Mouse (Mus musculus) thymus, postnatal 36 days (tissue): ENCODE data around the gene Sec24b.

Experiments
- DNase-seq, 2 experiments: peaks; one replicate each; pipeline ENCODE4 v3.0.0; 2022; ENCODE audit warnings: mixed read lengths in 2 of 2

The Sec24b gene

DNA sequence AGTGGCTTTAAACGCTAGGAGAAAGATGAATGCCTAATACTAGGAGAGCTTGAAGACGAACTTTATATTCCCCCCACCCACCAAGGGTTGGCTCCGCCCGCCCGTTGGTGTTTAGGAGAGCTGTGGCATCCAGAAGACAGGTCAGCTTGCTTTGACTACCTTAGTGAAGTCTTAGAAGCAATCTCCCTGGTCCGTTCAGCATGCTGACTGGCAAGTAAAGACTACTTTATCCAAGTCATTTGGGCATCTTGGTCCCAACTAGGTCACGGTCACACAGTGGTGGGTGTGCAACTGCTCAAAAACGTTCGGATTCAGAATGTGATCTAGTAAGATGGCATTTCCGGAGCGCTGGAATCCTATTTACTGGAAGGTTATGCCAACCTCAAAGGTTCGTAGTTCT, at the start of gene Sec24b:
Gene Sec24b, minus strand, starts transcription at position 273 of the 400 bp plus-strand sequence.
- DNase-seq, result peak; percentile 23 to 38

DNA sequence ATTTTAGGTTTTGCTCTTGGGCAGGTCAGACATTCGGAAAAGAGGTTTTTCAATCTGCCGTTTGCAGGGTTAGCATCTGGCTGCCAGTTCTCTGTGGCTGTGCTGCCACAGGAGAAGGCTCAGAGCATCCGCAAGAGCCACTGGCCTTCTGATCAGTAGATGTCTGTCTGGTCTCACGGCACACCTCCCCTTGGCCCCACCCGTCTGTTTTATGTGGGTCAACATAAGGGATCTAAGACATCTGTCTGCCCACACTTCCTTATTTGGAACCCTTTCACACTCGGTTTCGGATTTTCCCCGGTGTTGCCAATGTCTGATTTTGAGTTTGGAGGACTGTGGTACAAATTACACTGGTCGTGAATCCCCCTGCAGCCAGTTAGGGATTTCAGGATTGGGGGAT, 43.1 kb upstream of the Sec24b start:
- DNase-seq, result no peak

DNA sequence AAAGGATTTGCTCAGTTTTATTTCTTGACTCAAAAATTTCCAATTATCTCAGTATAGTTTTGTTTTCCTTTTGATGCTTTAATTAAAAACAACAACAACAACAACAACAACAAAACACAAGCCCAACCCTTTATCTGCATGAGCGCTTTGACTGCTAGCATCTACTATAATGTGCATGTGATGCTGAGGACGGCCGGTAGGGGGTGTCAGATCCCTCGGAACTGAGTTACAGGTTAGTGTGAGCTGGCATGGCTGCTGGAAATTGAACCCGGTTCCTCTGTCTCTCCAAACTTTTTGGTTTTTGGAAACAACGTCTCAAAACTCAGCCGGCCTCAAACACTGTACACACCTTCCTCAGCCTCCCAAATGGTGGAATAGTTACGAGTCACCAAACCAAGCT, 42.1 kb upstream of the Sec24b start:
- DNase-seq, result peak; percentile 25 to 49

- no peak for DNase-seq
Measured at GRCm38 (mm10) chr3:130095160-130095781, 33.9 kb upstream of the Sec24b start.

- DNase-seq, result no peak
Measured at GRCm38 (mm10) chr3:130094125-130094704, 32.9 kb upstream of the Sec24b start.

DNA sequence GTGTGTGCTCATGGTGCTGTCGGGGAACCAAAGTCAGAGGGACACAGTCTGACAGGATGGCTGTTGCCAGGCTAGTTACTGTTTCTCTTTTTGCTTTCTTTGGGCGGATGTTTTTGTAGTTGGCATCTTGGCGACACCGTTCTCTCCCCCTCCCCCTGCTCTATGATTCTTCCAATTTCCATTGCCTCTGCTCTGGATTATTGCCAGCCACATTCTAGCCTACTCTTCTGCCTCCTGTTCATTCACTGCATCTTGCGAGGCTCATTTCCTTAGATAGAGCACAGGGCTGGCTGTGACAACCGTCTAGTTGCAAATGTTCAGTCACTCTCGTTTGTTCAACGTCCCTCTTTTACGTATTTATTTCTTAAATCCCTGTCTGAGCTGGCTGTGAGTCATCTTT, 29.1 kb upstream of the Sec24b start:
- no peak for DNase-seq

- DNase-seq, result no peak
Measured at GRCm38 (mm10) chr3:130088654-130089053, 27.3 kb upstream of the Sec24b start.

DNA sequence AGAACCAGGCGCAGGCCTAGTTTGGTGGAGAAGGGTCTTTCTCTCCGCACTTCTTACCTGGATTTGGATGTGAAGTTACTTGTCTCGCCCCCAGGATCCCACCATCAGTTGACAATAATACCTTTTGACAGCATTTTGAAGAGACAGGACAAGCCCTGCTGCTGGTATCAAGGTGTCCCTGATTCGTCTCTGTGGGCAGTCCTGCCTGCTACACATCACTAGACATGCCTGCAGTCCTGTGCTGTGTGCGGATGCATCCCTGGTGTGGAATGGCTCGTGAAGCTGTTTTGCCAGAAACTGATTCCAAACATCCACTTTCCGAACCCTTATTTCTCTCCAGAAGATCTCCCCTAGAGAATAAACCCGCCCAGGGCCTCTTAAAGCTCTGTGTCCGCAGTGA, 26.1 kb upstream of the Sec24b start:
- no peak for DNase-seq

DNA sequence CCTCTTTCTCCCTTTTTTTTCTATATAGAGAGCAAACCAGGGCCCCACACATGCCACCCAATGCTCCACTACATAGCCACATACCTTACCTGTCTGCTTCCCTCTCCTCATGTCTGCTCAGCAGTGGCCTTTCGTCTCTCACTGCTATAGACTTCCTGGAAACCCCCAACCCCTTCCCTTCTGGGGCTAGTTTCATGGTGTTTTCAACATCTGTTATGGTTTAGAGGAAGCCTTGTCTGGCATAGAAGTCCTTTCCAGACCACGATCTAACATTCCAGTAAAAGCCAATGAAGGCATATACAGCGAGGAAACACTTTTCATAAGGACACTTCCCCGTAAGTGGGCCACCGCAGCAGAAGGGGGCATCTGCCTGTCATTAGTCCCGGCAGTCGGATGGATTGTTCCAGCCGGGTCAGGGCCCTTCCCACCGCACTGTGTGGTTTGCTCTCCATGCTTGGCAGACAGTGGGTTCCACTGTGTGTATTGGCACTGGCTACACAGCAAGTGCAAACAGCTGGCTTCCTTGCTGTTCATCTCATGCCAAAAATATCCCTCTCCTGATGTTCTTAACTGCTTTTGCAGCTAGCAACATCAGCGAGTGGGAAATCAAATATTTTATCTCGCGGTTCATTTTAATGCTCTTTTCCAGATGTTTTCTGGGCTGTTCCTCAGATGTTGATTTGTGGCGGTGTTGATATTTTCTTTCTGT, 25.2 kb upstream of the Sec24b start:
- DNase-seq, result no peak

DNA sequence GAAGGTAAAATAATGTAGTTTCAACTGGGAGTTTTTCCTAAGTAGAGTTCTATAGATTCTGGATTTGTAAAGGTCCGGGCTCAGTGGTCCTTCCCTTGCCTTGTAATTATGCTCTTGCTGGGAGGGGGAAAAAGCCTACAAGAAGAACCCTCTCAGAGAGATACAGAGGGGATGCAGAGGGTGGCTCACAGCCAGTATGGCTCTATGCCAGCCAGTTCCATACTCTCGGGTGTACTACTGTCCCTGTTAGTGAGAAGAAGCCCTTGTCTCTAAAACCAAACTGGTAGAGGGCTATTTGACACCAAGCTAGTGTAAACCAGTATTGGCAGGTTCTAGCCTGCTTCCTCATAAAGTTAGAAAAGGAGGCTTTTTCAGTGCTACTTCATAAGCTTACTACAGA, 22.0 kb upstream of the Sec24b start:
- no peak for DNase-seq

DNA sequence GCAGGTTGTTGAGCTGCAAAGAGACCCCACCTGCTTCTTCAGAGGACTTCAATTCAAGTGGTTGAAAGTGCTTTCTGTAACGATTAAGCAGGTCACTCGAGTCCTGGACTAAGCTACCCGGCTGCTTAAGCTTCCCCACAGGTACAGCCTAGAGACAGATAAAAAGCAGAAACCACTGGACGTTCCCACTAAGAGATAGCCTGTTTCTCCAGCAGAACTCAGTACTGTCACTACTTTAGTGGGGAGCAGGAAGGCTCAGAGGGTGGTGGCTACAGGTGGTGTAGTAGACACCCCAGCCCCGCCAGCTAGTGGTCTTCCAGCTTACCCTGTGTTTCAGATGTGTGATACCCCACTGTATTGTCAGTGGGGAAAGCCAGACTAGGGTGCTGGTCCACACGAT, 19.3 kb upstream of the Sec24b start:
- DNase-seq, result no peak

DNA sequence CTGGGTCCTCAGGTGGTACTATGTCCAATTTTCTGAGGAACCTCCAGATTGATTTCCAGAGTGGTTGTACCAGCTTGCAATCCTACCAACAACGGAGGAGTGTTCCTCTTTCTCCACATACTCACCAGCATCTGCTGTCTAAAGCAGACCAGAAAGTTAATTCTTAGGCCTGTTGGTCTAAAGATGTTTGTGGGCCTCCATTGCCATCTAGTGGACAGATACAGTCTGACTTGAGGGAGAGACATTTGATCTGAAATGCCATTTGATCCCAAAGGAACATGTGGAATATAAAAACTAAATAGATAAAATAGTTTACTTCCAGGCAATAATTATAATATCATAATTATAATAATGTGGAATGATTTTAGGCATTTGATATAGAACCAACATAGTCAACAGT, 18.4 kb upstream of the Sec24b start:
- peak; percentile 19 to 40 for DNase-seq

GRCm38 (mm10) chr3:130077291-130077690, 15.9 kb upstream of the Sec24b start:
- no peak for DNase-seq

DNA sequence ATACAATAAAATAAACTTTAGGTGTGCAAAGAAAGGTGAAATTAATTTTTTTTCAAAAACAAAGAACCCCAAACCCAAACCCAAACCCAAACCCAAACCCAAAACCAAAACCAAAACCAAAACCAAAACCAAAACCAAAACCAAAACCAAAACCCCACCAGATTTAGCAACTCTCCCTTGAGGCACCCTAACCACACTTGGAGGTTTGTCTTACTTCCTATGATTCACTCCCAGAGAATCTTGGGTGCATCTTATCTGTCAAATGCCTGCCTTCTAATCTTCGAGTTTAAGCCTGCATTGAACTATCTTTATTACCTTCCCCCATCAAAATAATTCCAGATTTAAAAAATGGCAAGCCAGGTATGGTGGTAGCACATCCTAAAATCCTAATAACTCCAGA, 14.4 kb upstream of the Sec24b start:
- DNase-seq, result no peak

- no peak for DNase-seq
Measured at GRCm38 (mm10) chr3:130073085-130073484, 11.7 kb upstream of the Sec24b start.

DNA sequence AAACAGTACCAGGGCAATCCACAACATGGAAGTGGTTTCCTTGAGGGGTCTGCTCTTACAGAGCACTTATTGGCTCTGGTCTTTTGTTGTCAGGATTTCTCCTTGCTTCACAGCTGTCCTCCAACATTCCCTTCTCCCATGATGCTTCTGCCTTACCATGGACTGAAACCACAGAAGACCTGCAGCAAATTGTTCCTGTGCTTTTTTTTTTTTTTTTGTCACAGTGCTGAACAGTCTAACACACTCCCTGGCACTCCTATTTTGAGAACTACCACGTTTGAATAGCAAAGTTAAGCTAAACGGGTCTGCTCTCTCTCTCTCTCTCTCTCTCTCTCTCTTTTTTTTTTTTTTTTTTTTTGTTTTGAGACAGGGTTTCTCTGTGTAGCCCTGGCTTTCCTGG, 10.6 kb upstream of the Sec24b start:
- DNase-seq, result no peak

DNA sequence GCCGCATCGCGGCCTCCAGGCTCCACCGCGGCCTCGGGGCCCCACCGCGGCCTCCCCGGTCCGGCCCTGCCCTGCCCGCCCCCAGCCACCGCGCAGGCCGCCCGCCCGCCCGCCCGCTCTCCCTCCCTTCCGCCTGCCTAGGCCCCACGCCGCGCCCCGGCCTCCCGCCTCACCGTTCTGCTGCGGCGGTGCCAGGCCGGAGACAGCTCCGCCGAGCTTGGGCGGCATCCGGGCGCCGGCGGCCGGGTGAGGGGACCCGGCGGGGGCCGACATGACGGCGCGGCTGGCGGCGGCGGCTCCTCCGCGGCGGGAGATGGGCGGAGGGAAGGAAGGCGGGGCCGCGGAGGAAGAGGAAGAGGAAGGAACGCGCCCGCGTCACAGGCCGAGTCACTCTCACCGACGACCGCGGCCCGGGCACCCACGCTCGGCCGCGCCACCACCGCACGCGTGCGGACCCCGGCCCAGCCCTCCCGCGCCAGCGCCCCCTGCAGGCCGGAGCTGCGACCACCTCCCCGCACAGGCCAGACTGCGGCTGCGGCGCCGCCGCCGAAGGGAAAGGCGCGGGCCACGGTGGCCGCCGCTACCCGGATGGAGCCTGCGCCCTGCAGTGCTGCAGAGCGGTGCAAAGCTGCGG, 840 bp downstream of the Sec24b start:
- DNase-seq, result peak; percentile 84 to 89

- DNase-seq, result peak; percentile 78 to 84
Measured at GRCm38 (mm10) chr3:130059805-130060395, 1.5 kb downstream of the Sec24b start.

- DNase-seq, result no peak
Measured at GRCm38 (mm10) chr3:130058488-130058887, 2.9 kb downstream of the Sec24b start.

DNA sequence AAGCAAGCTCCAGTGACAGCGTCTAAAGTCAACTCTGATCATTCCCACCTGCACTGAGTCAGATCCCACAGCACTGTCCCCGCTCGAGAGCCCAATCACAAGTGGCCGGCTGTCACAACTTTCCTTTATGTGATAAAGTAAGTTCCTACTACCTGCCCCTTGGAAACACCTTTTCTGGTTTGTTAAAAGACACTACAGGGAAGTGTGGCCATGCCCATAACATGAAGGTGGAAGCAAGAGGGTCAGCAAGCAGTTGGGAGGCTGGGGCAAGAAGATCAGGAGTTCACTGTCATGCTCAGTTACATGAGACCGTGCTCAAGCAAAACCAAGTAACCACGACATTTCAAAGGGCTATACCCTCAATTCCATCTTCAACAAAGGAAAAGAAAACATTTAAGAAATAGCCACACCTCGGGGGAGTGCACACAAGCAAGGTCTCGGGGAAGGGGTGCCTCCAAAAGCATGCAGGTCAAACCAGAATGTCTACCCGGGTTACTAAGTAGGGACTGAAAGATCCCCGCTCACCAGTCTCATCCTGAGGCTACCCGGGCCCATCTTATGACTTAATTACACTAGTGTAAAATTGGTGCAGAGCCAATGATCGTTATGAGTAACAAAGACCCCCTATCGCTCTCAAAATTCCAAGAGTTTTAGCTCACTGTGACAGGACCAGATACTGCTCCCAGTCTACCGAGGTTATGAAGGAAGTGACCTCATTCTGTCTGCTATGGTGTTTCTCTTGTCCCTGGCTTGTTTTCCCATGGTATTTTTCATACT, 3.6 kb downstream of the Sec24b start:
- DNase-seq, result no peak

- DNase-seq, result no peak
Measured at GRCm38 (mm10) chr3:130055416-130056385, 5.7 kb downstream of the Sec24b start.
